Mouse (Mus musculus) cerebellum, adult 2 months (tissue): ENCODE measurements around the gene Lix1l. TPM values are rescaled to one million over a fixed set of nuclear protein-coding genes. Genes with fewer than 3 reads are reported as not detected.
"Not testable (repeated sequence)": the region's sequence is repeated elsewhere in the genome, so short reads cannot be mapped to it uniquely, and the experiment has no call there.

Experiments used
- DNase-seq, 2 experiments: peaks; one replicate each; pipeline ENCODE4 v3.0.0; 2021
- H3K27ac ChIP-seq: fragments of 200-500 bp; 2 replicates; pipeline ENCODE4 v1.5.1; 2012; ENCODE audit warnings: low read length, control low read depth, inconsistent platforms; ENCODE audit not compliant: insufficient read depth
- H3K27me3 ChIP-seq: fragments of 200-500 bp; 2 replicates; pipeline ENCODE4 v1.6.1; 2012; ENCODE audit warnings: inconsistent platforms, mild to moderate bottlenecking, low read length, moderate library complexity; ENCODE audit not compliant: control insufficient read depth, insufficient read depth
- H3K4me1 ChIP-seq: fragments of 200-500 bp; 2 replicates; pipeline ENCODE4 v1.6.1; 2011; ENCODE audit warnings: low read length; ENCODE audit not compliant: control insufficient read depth, insufficient read depth
- H3K4me3 ChIP-seq: fragments of 200-500 bp; replicated peaks from 2 replicates; pipeline ENCODE3; 2011; ENCODE audit warnings: mild to moderate bottlenecking, low read depth, low read length, control low read depth; ENCODE audit not compliant: insufficient read depth
- CTCF ChIP-seq: fragments of 200-500 bp; IDR thresholded peaks from 2 replicates; pipeline ENCODE4 v1.5.1; 2011; ENCODE audit warnings: low read depth, mild to moderate bottlenecking, control low read depth, low read length, moderate library complexity, borderline replicate concordance; ENCODE audit not compliant: insufficient read depth
- POLR2A ChIP-seq: fragments of 200-500 bp; IDR thresholded peaks from 2 replicates; pipeline ENCODE4 v1.6.1; 2011; ENCODE audit warnings: low read length, control low read depth, borderline replicate concordance; ENCODE audit not compliant: insufficient read depth
- WGBS: fragments of 180-500 bp; shearing (Covaris S2); methylation state at CpG from one replicate; pipeline ENCODE4 v1.1.7; 2018; 5-methylcytosine and 5-hydroxymethylcytosine counted together
- polyA plus RNA-seq: library from polyadenylated mRNA; depleted of rRNA; stranded (reverse); fragments of >200 nt; gene quantifications from 2 replicates; pipeline ENCODE4 v1.2.3, GENCODE M21; 2012

Gene Lix1l
- polyA plus RNA-seq, 1 experiment: 24.7 TPM

DNA sequence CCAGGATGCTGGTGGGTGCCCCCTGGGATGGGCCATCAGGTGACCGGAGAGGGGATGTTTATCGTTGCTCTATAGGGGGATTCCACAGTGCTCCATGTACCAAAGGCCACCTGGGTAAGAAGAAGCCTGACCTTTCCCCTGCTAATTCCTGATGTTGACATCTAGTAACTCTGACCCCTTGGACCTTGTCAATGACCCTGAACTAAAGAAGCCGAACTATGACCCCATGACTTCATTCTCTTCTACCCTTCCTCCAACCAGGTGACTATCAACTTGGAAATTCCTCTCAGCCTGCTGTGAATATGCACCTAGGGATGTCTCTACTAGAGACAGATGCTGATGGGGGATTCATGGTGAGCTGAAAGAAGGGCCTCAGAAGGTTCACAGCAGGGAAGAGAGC lies 46.4 kb downstream of the Lix1l start:
- Histone ChIP-seq H3K4me3 (no peak overlapping the region), H3K27ac (no peak overlapping the region), H3K27me3 (no peaks in the 10 kb centered on the region), H3K4me1 (no peaks in the 10 kb centered on the region)
- TF ChIP-seq POLR2A (no peak), CTCF (no peak)
- WGBS: 85% methylated on average over 3 of the region's 3 CpGs
- DNase-seq: no peak

DNA sequence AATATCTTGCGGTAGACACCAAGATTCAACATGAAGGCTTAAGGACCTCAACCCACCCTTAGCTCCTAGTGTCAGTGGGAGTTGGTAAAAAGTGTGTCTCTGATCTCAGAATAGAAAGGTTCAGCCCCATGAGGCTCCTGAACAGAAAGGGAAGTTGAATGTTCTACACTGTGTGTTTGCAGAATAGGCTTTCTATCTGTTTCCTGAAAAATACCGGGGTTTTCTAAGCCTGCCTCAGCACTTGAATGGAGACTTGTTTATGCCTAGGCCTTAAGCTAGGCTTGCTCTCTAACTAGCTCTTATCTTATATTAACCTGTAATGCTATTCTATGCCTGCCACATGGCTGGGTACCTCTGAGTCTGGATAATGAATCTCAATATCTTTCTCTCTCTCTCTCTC lies 60.0 kb downstream of the Lix1l start:
- 97% methylated on average over 2 of the region's 2 CpGs for WGBS
- H3K27me3 ChIP-seq: no peaks in the 10 kb centered on the region

GRCm38 (mm10) chr3:96662731-96663316 lies 61.9 kb downstream of the Lix1l start:
- TF ChIP-seq POLR2A (no peak), CTCF (no peak)
- Histone ChIP-seq H3K27me3 (no peaks in the 10 kb centered on the region), H3K27ac (0 out of 2 replicates have a peak overlapping the region, but pooled peaks have one; percentile 17), H3K4me1 (no peaks in the 10 kb centered on the region; the same call in 1 of the 2 replicates), H3K4me3 (peak overlapping the region; percentile 49)
- WGBS: 23% methylated on average over 8 of the region's 8 CpGs
- DNase-seq: peak; percentile 26 to 39

More for the DNA sequence above, 60.0 kb downstream of the Lix1l start:
- Histone ChIP-seq H3K4me1 (no peaks in the 10 kb centered on the region; the same call in 1 of the 2 replicates), H3K4me3 (no peak overlapping the region), H3K27ac (no peak overlapping the region)
- TF ChIP-seq POLR2A (no peak), CTCF (no peak)
- DNase-seq: no peak

DNA sequence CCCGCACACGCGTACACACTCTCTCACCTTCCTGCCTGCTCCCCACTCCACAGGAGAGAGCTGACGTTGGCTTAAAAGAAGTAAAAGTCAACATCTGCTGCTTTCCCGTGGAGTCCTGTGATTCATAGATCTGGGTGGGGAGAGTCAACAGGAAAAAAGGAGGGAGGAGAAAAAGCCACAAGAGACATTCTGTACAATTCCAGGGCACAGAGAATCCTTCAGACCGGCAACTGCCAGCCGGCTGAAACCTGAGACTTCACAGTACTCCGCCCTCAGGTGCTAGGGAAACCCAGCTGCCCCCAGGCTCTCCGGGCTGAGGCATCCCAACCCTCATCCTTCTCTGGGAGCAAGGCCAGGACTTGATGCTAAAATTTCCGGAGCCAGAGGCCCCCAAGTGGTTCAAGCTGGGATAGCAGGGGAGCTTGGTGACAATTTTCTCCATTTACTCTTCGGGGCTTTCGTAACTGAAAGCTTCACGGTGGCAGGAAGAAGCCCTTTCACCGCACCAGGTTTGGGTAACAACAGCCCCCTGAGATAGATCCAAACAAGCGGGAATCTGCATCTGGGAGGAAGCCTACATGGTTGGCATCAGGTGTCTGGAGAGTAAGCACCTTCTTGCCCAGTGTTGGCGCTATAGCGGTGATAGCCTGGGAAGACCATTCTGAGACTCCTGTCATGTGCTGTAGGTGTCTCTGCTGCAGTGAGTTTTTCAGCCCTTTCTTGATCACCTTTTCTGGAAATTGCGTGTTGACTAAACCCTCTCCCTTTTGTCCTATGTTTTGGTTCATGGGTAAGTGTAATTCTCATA lies 62.7 kb downstream of the Lix1l start:
- TF ChIP-seq CTCF: peak; percentile 71
- peak; percentile 25; the same call in 1 of the 2 replicates for TF ChIP-seq POLR2A
- WGBS: 2% methylated on average over 16 of the region's 18 CpGs
- DNase-seq: peak; percentile 86 to 93
- H3K27me3 ChIP-seq: no peaks in the 10 kb centered on the region
- H3K4me1 ChIP-seq: no peaks in the 10 kb centered on the region; the same call in 1 of the 2 replicates
- H3K4me3 ChIP-seq: peak overlapping the region; percentile 76
- peak overlapping the region; percentile 52 for H3K27ac ChIP-seq

DNA sequence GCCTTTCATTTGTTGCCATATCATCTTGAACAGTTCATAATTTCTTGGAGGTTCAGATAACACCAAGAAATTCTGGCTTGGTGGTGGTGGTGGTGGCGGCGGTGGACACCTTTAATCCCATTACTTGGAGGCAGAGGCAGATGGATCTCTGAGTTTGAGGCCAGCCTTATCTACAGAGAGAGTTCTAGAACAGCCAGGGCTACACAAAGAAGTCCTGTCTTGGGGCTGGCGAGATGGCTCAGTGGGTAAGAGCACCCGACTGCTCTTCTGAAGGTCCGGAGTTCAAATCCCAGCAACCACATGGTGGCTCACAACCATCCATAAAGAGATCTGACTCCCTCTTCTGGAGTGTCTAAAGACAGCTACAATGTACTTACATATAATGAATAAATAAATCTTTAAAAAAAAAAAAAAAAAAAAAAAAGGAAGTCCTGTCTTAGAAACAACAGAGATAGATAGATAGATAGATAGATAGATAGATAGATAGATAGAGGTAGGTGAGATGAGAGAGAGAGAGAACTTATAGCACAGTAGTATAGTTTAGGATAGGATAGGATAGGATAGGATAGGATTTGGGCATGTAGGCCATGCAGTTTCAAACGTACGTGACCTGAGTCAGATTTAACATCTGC lies 64.9 kb downstream of the Lix1l start:
- H3K27me3 ChIP-seq, H3K4me1 ChIP-seq, H3K4me3 ChIP-seq, H3K27ac ChIP-seq, DNase-seq: not testable (repeated sequence)
- WGBS: 93% methylated on average over 7 of the region's 7 CpGs

DNA sequence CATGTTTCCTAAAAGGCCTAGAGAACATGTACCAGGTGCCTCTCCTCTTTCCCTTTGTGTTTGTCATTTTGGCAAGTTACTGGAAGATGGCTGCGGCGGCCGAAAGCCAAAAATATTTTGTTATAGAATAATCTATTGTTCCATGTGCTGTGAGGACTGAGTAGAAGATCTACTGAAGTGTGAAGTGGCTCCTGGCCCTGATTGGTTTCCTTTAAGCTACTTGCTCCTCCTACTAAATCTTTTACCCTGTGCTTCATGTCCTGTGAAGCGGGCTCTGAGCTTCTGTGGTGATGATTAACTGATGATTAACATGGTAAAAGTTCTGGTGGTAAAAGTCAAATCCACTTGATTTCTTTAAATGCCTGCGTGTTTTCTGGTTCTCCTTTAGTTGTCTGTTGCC lies 66.0 kb downstream of the Lix1l start:
- no peak overlapping the region for H3K27ac ChIP-seq
- 92% methylated on average over 5 of the region's 5 CpGs for WGBS
- TF ChIP-seq POLR2A (no peak), CTCF (no peak)

DNA sequence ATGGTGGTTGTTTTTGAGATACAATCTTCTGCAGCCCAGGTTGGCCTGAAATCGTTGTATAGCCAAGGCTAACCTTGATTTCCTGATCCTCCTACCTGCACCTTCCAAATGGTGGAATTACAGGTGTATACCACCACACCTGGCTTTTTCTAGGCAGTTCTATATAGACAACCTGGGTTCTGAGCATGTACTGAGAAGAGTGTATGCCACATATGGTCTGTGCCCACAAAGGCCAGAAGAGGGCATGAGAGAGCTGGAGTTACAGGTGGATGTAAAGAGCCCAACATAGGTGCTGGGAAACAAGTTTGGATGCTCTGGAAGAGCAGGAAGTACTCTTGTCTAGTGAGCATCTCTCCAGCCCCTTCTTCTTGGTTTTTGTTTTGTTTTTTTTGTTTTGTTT lies 66.4 kb downstream of the Lix1l start:
- H3K4me3 ChIP-seq: no peak overlapping the region
- no peaks in the 10 kb centered on the region; the same call in 1 of the 2 replicates for H3K4me1 ChIP-seq
- H3K27me3 ChIP-seq: no peaks in the 10 kb centered on the region
- 47% methylated on average over 1 of the region's 1 CpGs for WGBS
- no peak for DNase-seq
- no peak overlapping the region for H3K27ac ChIP-seq
- peak; percentile 19; the same call in 1 of the 2 replicates for TF ChIP-seq CTCF
- no peak for TF ChIP-seq POLR2A

More for the DNA sequence above, 66.0 kb downstream of the Lix1l start:
- Histone ChIP-seq H3K4me3 (no peak overlapping the region), H3K4me1 (no peaks in the 10 kb centered on the region; the same call in 1 of the 2 replicates), H3K27me3 (no peaks in the 10 kb centered on the region)
- DNase-seq: no peak

GRCm38 (mm10) chr3:96668424-96669067 lies 67.6 kb downstream of the Lix1l start:
- TF ChIP-seq CTCF (no peak), POLR2A (no peak)
- Histone ChIP-seq H3K4me3 (no peak overlapping the region), H3K27me3 (no peaks in the 10 kb centered on the region), H3K4me1 (no peaks in the 10 kb centered on the region; the same call in 1 of the 2 replicates), H3K27ac (no peak overlapping the region)
- WGBS: 83% methylated on average over 5 of the region's 5 CpGs
- DNase-seq: no peak
